Mouse (Mus musculus) MEL (cell line): ENCODE data around the gene Rasd2.
A peak's percentile ranks its signal among the peaks of the same experiment; 100 is the strongest.

Source experiments
- CTCF ChIP-seq, 3 experiments: IDR thresholded peaks in 2 of 3; conservative IDR thresholded peaks in 1 of 3; 2 replicates each; pipeline ENCODE4 v1.5.1; 2011 to 2012; ENCODE audit warnings: low read length in 3 of 3, low read depth in 2 of 3, mild to moderate bottlenecking in 2 of 3, improper control_type of control experiment in 1 of 3, inconsistent platforms in 1 of 3, mixed read lengths in 1 of 3, moderate library complexity in 1 of 3; ENCODE audit not compliant: control insufficient read depth in 1 of 3, insufficient read depth in 1 of 3, poor library complexity in 1 of 3, severe bottlenecking in 1 of 3
- ELF1 ChIP-seq: IDR thresholded peaks from 2 replicates; pipeline ENCODE4 v1.6.1; 2014; ENCODE audit warnings: low read depth, mild to moderate bottlenecking, inconsistent platforms, low read length, improper control_type of control experiment, moderate library complexity
- EP300 ChIP-seq, 2 experiments: IDR thresholded peaks; 2 replicates each; pipeline ENCODE4 v1.6.1; 2011; ENCODE audit warnings: improper control_type of control experiment in 2 of 2, low read length in 2 of 2, low read depth in 1 of 2, mild to moderate bottlenecking in 1 of 2
- ETS1 ChIP-seq: IDR thresholded peaks from 2 replicates; pipeline ENCODE4 v1.6.1; 2012; ENCODE audit warnings: low read depth, mild to moderate bottlenecking, inconsistent platforms, low read length, improper control_type of control experiment, moderate library complexity
- JUND ChIP-seq: IDR thresholded peaks from 2 replicates; pipeline ENCODE4 v1.6.1; 2011; ENCODE audit warnings: low read depth, mild to moderate bottlenecking, improper control_type of control experiment, low read length
- MAX ChIP-seq: IDR thresholded peaks from 2 replicates; pipeline ENCODE4 v1.6.1; 2011; ENCODE audit warnings: low read length, improper control_type of control experiment
- MYC ChIP-seq: IDR thresholded peaks from 2 replicates; pipeline ENCODE4 v1.6.1; 2011; ENCODE audit warnings: low read depth, mild to moderate bottlenecking, low read length, improper control_type of control experiment, moderate library complexity
- POLR2A ChIP-seq, 2 experiments: IDR thresholded peaks; 2 replicates each; pipeline ENCODE4 v1.6.1; 2011 to 2012; ENCODE audit warnings: low read length in 2 of 2, mild to moderate bottlenecking in 2 of 2, control low read depth in 1 of 2, improper control_type of control experiment in 1 of 2, low read depth in 1 of 2, moderate library complexity in 1 of 2; ENCODE audit not compliant: control insufficient read depth in 1 of 2, insufficient read depth in 1 of 2, poor library complexity in 1 of 2
- RCOR1 ChIP-seq: IDR thresholded peaks from 2 replicates; pipeline ENCODE4 v1.6.1; 2012; ENCODE audit warnings: low read depth, mild to moderate bottlenecking, inconsistent platforms, low read length, improper control_type of control experiment
- TCF12 ChIP-seq: IDR thresholded peaks from 2 replicates; pipeline ENCODE4 v1.6.1; 2014; ENCODE audit warnings: low read depth, mild to moderate bottlenecking, inconsistent platforms, low read length, improper control_type of control experiment, moderate library complexity
- USF2 ChIP-seq, 2 experiments: IDR thresholded peaks; 2 replicates each; pipeline ENCODE4 v1.6.1; 2011 to 2012; ENCODE audit warnings: improper control_type of control experiment in 2 of 2, low read length in 2 of 2, borderline replicate concordance in 1 of 2, inconsistent platforms in 1 of 2, low read depth in 1 of 2, mild to moderate bottlenecking in 1 of 2; ENCODE audit not compliant: insufficient read depth in 1 of 2

DNA sequence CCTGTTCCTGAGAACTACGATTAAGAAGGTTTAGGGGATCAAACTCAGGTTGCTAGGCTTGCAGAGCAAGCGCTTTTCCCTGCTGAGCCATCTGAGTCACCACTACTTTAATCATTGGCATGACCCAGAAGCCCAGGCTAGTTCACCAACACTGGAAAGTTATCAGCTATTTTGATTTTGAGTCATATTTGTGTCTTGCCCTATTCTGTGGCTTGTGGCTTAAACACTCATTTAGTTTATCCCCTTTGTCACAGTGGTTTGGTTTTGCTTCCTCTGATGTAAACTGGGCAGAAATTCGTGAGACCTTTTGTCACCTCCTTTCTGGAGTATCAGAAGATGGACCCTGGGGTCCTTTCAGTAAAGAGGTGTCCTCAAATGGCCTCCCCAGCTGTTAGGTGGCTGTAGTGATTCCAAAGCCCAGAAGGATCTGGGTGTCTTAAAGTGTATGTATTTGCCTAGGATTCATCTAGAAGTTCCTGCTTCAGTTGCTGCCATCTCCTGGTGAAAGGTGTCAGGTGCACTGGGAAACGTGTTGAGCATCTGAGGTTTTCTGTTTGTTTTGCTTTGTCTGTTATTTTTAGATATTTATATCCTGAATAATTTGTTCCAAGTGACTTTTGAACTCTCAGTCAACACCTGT lies 20.3 kb downstream of the Rasd2 start:
- no peak for TF ChIP-seq POLR2A (IDR thresholded peaks at IDR 0.05; ENCODE audit: control insufficient read depth in 1 of 2, insufficient read depth in 1 of 2, low read depth in 1 of 2, low read length in 2 of 2, poor library complexity in 1 of 2)
- TF ChIP-seq MAX = no peak
- no peak for TF ChIP-seq RCOR1
- no peak for TF ChIP-seq ELF1
- TF ChIP-seq CTCF (IDR thresholded peaks at IDR 0.05 in 2 of 3, conservative IDR thresholded peaks at IDR 0.05 in 1 of 3; ENCODE audit: control insufficient read depth in 1 of 3, insufficient read depth in 1 of 3, low read depth in 2 of 3, low read length in 3 of 3, poor library complexity in 1 of 3, severe bottlenecking in 1 of 3) = peak; percentile 49 to 63 (median 51)
- TF ChIP-seq JUND = no peak
- TF ChIP-seq ETS1 = no peak
- no peak for TF ChIP-seq TCF12
- no peak for TF ChIP-seq EP300 (IDR thresholded peaks at IDR 0.05; ENCODE audit: low read depth in 1 of 2, low read length in 2 of 2)
- no peak for TF ChIP-seq MYC
- TF ChIP-seq USF2 (IDR thresholded peaks at IDR 0.05; ENCODE audit: borderline replicate concordance in 1 of 2, insufficient read depth in 1 of 2, low read depth in 1 of 2, low read length in 2 of 2) = no peak
